Mouse (Mus musculus) erythroid progenitor cell, adult 5-6 weeks (primary cell): ENCODE data around the gene Gm38392. TPM values are rescaled to one million over a fixed set of nuclear protein-coding genes. Genes with fewer than 3 reads are reported as not detected.

Experiments used
- ATAC-seq: replicated peaks from 2 replicates; pipeline ENCODE4 v1.8.0; 2016; ENCODE audit warnings: moderate number of reproducible peaks, mild to moderate bottlenecking, moderate TSS enrichment, inconsistent platforms; ENCODE audit not compliant: poor library complexity, low FRiP score, severe bottlenecking
- total RNA-seq, 2 experiments: library from RNA; stranded (forward) in 1 of 2; stranded (reverse) in 1 of 2; fragments of 150-400 nt in 1 of 2; fragments of 186-747, 209-891 nt in 1 of 2; gene quantifications; 2 replicates each; pipeline versions ENCODE4 v1.2.3 to v1.2.4; 2015 to 2017; ENCODE audit warnings: low replicate concordance in 2 of 2

Gene Gm38392
- total RNA-seq, 2 experiments from 2014 or later: not detected

DNA sequence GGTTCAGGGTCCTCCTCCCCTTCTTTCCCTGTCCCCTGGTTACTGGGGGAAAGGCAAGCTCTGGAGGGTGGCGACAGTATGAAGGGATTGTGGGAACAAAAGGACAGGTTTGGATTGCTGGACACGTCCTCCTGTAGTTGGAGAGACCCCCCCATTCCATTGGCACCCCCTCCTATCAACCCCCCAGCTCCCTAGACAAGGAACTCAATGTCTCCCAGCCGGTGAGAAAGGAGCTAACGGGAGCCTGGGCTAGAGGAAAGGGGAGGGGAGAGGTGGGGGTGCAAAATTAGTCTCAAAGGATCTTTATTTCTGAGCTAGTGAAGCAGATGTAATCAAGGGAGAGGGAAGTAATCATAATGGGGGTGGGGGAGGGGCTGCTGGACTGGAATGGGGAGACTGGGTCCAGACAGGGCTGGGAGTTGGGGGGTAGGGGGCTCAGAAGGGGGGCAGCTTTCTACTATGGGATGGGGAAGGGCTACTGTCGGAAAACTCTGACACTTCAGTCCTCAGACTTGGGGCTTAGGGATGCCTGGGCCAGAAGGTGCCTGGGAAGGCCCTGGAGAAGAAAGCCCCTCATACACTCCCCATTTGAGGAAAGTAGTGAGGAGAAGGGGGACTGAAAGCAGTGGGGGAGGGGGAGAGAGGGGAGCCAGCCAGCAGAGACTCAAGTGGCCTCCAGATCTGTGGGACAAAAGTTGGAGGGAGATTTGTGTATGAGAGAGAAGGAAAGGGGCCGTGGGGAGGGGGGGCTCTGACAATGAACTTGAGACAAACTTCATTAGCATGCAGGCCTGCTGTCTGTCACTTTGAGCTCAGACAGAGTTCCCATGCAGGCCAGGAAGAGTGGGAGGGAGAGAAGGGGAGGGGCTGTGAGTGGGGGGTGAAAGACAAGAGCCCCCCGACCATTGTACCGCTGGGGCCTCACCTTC lies 81.2 kb downstream of the Gm38392 start:
- no peak for ATAC-seq

DNA sequence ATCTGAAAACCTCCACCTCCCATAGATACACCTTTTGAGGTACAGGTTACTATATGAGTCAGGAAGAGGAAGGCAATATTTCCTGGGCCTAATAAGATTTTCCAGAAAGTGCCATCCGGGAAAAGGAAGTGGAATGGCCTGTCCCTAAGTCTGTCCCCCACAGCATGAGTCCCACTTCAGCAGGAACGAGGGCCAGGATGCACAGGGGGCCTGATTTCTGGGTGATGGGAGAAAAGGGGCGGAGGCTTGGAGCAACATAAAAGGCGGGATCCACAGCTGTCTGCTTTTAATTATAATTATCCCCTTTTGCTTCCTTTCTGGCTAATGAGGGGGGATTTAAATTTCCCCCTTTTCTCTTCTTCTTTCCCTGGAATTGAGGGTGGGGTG lies 81.8 kb downstream of the Gm38392 start:
- ATAC-seq: no peak

DNA sequence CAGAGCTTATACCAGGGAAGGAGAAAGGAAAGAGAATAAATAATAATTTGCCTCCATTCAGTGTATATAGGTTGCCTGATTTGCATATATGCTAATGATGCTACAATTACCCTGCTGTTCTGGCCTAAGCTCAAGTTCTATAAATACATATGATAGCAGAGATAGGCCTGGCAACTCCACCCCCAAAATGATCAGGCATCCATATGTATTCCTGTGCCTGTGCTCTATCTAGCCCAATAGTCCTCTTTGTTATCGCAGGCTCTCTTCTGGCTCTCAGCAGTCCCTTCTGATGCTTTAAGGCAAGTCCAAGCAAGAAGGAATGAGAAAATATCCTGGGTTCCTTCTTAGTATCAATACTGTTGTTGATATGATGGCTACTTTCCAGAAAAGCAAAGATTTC lies 82.3 kb downstream of the Gm38392 start:
- ATAC-seq: no peak

DNA sequence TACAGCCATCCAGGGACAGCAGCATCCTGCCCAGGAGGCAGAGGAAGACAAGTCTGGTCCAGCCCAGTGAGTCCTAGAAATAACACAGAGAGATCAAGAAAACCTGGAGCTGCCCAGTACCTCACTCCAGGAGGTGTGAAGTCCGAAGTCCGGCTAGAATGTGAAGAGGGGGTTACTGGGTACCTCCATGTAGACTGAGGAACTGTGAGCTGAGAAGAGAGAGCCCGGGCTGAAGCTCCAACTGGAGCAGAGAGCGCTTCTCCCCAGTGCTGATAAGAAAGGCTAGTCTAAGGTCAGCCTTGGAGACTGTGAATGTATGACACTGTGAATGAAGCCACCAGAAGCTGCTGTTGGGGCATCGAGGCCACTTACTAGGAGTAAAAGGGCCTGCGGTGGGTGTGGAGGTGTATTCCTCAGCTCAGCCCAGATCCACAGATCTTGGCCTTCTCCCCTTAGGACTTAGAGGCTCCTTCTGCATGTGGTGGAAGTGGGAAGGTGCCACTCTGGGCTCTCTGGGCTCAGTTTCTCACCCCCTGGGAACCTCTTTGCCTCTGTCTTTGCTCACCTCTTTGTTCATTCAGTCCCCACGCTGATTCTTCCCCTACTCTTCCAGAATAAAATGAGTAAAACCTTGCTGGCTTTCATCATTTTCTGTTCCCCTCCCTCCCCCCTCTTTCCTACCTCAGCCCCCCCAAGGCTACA lies 82.9 kb downstream of the Gm38392 start:
- ATAC-seq: no peak

DNA sequence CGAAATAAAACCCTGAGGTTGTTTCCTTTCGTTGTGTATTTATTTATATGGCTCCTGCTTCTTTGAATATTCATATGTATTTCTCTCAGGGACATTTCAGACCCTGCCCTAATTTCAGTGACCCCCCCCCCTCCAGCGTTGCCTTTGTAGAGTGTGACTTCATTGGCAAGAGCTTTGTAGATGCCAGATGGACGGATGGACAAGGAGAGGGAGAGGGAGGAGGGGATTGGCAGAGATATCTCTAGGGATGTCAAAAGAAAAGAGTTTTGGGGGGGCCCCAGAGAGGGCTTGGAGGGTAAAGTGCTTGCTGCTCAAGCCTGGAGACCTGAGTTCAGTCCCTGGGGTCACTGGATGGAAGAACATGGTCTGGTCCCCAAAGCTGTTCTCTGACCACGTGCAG lies 83.6 kb downstream of the Gm38392 start:
- ATAC-seq: no peak

DNA sequence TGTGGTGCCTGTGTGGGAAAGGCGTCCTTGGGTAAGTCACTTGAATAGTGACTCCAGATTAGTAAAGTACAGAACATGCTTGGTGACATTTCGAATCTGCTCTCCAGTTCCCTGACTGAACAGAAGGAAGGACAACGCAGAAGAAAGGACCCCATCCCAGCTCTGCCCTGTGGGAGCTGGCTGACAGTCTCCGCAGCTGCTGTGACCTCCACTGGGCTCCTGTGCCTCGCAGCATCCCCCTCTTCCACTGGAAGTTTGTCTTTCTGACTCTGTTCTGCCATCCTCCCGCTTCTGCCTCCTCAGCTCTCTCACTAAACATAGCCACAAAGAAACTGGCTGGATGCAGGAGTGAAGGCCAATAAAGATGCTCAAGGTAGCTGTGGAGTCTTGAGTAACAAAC lies 84.0 kb downstream of the Gm38392 start:
- ATAC-seq: no peak

DNA sequence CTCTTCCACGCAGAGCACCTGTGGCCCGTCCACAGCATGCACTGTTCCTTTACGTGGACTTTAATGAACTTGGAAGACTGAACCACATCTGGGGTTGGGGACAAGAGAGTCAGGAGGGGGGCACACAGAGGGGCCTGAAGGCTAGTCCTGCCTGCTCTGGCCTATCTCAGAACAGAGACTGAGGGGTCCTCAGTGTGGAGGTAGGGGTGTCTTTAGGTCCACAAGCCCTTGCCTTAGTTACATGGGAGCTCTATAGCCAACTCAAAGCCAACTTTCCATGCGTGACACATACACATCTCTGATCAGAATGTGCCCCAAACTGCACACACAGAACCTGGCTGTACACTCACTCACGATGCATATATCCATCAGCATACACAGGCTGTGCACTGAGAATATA lies 85.4 kb downstream of the Gm38392 start:
- no peak for ATAC-seq

DNA sequence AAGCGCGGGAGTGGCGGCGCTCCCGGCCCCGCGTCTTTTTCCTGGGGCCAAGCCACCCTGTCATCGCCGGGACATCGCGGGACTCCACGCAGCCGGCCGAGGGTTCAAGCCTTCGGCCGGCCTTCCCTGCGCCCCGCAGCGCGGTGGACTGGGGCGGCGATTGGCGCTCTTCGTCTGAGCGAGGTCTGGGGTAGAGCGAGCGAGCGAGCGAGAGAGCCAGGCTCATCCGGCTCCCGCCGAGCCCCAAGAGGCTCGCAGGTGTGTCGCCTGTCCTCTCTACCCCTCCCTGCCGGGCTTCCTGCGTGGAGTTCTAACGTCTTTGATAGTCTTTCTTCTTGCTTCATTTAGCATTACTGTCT lies 86.1 kb downstream of the Gm38392 start:
- no peak for ATAC-seq

DNA sequence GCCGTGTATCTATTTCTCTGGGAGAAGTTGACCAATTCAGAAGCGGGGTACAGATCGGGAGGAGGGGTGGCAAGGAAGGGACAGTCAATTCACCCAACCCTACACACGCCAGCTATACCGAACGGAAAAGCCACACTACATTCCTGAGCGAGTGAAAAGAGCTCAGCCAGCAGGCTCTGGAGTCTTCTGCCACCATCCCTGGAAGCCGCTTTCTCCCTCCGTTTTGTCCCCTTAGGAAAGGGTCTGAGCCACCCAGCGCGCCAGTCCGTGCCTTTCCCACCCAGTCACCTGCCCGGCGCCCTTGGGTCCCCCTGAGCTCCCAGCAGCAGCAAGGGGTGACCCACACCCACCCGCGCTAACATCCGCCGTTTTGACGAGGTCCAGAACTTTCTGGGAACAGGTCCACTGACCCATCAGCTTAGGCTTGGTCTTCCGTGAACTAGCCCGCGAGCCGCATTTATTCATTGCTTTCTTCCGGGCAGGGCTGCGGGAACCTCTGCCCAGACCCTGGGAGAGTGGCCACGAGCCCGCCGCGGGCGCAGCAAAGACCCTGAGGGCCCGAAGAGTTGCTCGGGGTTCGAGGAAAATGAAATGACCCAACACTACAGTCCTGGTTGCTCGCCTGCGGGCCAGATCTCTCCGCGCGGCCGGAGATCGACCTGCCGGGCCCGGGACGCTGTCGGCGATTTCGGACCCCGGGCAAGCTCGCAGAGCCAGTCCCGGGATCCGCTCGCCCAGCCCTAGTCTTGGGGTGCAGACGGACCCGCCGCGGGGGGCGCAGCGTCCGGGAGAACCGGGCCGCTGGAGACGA lies 86.6 kb downstream of the Gm38392 start:
- ATAC-seq: no peak

DNA sequence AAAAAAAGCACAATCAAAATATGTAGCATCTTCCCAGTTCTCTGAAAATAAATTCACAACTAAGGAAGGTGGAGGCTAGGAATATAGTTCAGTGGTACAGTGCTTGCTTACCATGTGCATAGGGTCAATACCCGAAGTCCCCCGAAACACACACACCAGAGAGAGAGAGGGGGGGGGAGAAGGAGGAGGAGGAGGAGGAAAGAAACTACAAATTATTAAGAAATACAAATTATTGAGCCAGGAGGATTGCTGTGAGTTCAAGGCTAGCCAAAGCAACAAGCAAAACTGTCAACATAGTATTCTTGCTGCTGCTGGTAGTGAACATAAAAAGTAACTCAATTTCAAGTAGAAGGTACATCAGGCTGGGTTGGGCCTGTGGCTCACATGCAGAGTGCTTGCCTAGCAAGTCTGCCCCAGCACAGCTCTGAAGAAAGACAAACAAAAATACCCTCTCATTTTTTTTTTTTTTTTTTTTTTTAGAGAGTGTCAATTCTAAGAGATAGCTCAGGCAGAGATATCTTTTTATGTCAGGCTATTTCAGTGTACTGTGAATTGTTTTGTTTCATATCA lies 87.4 kb downstream of the Gm38392 start:
- ATAC-seq: no peak

DNA sequence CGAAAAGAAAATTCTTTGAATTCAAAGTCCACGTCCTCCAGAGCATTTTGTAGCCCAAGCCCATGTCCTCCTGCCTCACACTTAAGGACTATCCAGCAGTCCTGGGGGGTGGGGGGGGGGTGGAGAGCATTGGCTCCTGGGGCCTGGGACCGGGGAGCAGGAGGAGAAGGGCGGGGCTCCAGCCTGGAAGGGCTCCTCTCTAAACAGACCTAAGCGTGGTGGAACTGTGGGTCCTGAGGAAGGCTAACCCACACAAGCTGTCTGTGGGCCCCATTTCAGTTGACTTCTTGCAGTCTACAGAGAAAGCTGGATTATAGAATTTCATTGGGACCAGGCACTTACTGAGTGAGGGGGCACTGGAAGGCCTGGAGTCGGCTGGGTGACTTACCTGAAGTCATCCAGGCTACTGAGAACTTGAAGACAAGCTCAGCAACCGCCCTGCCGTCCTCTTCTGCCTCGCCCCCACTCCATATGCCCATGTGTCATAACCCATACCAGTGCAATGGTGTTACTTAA lies 88.4 kb downstream of the Gm38392 start:
- ATAC-seq: no peak

DNA sequence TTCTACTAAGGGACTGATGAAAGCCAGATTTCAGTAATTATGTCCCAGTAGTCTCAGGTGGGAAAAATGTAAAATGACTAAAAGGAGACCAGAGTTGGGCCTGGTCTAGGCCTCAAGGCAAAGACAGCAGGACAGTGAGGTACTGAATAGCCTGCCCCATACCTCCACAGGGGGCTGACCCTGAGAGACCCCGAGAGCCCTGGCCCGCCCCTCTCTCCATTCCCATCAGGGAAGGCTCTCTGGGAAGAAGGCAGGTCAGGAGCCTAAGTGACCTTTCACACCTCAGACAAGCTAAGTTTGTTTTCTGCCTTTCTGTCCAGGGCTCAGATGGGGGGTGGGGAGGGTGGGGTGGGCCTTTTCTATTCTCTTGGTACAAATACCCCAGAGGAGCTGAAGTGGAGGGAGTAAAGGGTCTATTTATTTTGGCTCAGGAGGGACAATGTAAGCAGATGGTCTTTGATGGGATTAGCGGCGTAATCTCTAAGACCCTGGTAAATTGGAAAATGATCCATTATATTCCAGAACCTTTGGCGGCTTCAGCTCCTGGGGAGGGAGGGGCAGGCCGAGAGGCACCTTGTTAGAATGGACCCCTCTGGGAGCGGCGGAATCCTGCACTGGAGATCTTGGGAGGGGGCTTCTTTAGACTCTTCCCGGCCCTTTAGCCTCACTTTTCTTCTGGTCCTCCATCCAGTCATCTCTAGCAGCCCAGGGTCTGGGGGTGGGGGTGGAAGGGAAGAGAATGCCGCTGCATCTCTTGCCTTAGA lies 89.1 kb downstream of the Gm38392 start:
- ATAC-seq: no peak

Other genes with a start within 250 kb of the Gm38392 start
- 3.6 and 8.4 TPM in 2 replicates for gene Gpatch4, start 244.1 kb downstream of the Gm38392 start, total RNA-seq (2015; ENCODE audit: low replicate concordance)
- 3.6 and 5.4 TPM in 2 replicates for gene Gpatch4, start 244.1 kb downstream of the Gm38392 start, total RNA-seq (2017; ENCODE audit: low replicate concordance)
- 11.9 and 12.2 TPM in 2 replicates for gene Naxe, start 228.7 kb downstream of the Gm38392 start, total RNA-seq (2015; ENCODE audit: low replicate concordance)
- 5.5 and 7.6 TPM in 2 replicates for gene Naxe, start 228.7 kb downstream of the Gm38392 start, total RNA-seq (2017; ENCODE audit: low replicate concordance)
- not detected in 2 replicates for gene Ttc24, start 208.9 kb downstream of the Gm38392 start, total RNA-seq (2015; ENCODE audit: low replicate concordance)
- not detected in 2 replicates for gene Ttc24, start 208.9 kb downstream of the Gm38392 start, total RNA-seq (2017; ENCODE audit: low replicate concordance)
- 29.8 and 31.4 TPM in 2 replicates for gene Iqgap3, start 205.2 kb downstream of the Gm38392 start, total RNA-seq (2015; ENCODE audit: low replicate concordance)
- 56.3 and 60.7 TPM in 2 replicates for gene Iqgap3, start 205.2 kb downstream of the Gm38392 start, total RNA-seq (2017; ENCODE audit: low replicate concordance)
- gene Mef2d, start 144.8 kb downstream of the Gm38392 start, total RNA-seq (2015; ENCODE audit: low replicate concordance): 36.9 and 37.8 TPM in 2 replicates
- gene Mef2d, start 144.8 kb downstream of the Gm38392 start, total RNA-seq (2017; ENCODE audit: low replicate concordance): 15.3 and 16.9 TPM in 2 replicates
- not detected in 2 replicates for gene Rhbg, start 32.5 kb downstream of the Gm38392 start, total RNA-seq (2015; ENCODE audit: low replicate concordance)
- gene Rhbg, start 32.5 kb downstream of the Gm38392 start, total RNA-seq (2017; ENCODE audit: low replicate concordance): not detected in 2 replicates
- gene Tsacc, start 9.8 kb upstream of the Gm38392 start, total RNA-seq (2015; ENCODE audit: low replicate concordance): not detected in 2 replicates
- gene Tsacc, start 9.8 kb upstream of the Gm38392 start, total RNA-seq (2017; ENCODE audit: low replicate concordance): not detected in 2 replicates
- 105 and 118 TPM in 2 replicates for gene Cct3, start 9.9 kb upstream of the Gm38392 start, total RNA-seq (2015; ENCODE audit: low replicate concordance)
- 43.0 and 53.2 TPM in 2 replicates for gene Cct3, start 9.9 kb upstream of the Gm38392 start, total RNA-seq (2017; ENCODE audit: low replicate concordance)
- gene Glmp, start 37.8 kb upstream of the Gm38392 start, total RNA-seq (2015; ENCODE audit: low replicate concordance): 17.7 and 47.4 TPM in 2 replicates
- gene Glmp, start 37.8 kb upstream of the Gm38392 start, total RNA-seq (2017; ENCODE audit: low replicate concordance): 5.0 and 10.4 TPM in 2 replicates
- gene Tmem79, start 48.9 kb upstream of the Gm38392 start, total RNA-seq (2015; ENCODE audit: low replicate concordance): not detected in 2 replicates
- 1.2 and 1.8 TPM in 2 replicates for gene Tmem79, start 48.9 kb upstream of the Gm38392 start, total RNA-seq (2017; ENCODE audit: low replicate concordance)
- 34.8 and 40.7 TPM in 2 replicates for gene Smg5, start 49.0 kb upstream of the Gm38392 start, total RNA-seq (2015; ENCODE audit: low replicate concordance)
- gene Smg5, start 49.0 kb upstream of the Gm38392 start, total RNA-seq (2017; ENCODE audit: low replicate concordance): 85.6 and 88.2 TPM in 2 replicates
- not detected in 2 replicates for gene Paqr6, start 77.4 kb upstream of the Gm38392 start, total RNA-seq (2015; ENCODE audit: low replicate concordance)
- gene Paqr6, start 77.4 kb upstream of the Gm38392 start, total RNA-seq (2017; ENCODE audit: low replicate concordance): 1.3 TPM in 1 of 2 replicates, not detected in the other
- not detected in 2 replicates for gene Bglap3, start 85.5 kb upstream of the Gm38392 start, total RNA-seq (2015; ENCODE audit: low replicate concordance)
- gene Bglap3, start 85.5 kb upstream of the Gm38392 start, total RNA-seq (2017; ENCODE audit: low replicate concordance): not detected in 2 replicates
- not detected in 2 replicates for gene Bglap2, start 91.5 kb upstream of the Gm38392 start, total RNA-seq (2015; ENCODE audit: low replicate concordance)
- gene Bglap2, start 91.5 kb upstream of the Gm38392 start, total RNA-seq (2017; ENCODE audit: low replicate concordance): 3.9 TPM in 1 of 2 replicates, not detected in the other
- 3.6 TPM in 1 of 2 replicates, not detected in the other for gene Bglap, start 97.3 kb upstream of the Gm38392 start, total RNA-seq (2015; ENCODE audit: low replicate concordance)
- not detected in 2 replicates for gene Bglap, start 97.3 kb upstream of the Gm38392 start, total RNA-seq (2017; ENCODE audit: low replicate concordance)
- 182 and 196 TPM in 2 replicates for gene Pmf1, start 123.1 kb upstream of the Gm38392 start, total RNA-seq (2015; ENCODE audit: low replicate concordance)
- 100 and 121 TPM in 2 replicates for gene Pmf1, start 123.1 kb upstream of the Gm38392 start, total RNA-seq (2017; ENCODE audit: low replicate concordance)
- 34.0 and 35.3 TPM in 2 replicates for gene Slc25a44, start 137.9 kb upstream of the Gm38392 start, total RNA-seq (2015; ENCODE audit: low replicate concordance)
- gene Slc25a44, start 137.9 kb upstream of the Gm38392 start, total RNA-seq (2017; ENCODE audit: low replicate concordance): 34.8 and 40.5 TPM in 2 replicates
- 11.9 and 14.7 TPM in 2 replicates for gene Sema4a, start 174.0 kb upstream of the Gm38392 start, total RNA-seq (2015; ENCODE audit: low replicate concordance)
- 4.5 and 15.1 TPM in 2 replicates for gene Sema4a, start 174.0 kb upstream of the Gm38392 start, total RNA-seq (2017; ENCODE audit: low replicate concordance)
- 31.7 and 48.2 TPM in 2 replicates for gene Lmna, start 222.7 kb upstream of the Gm38392 start, total RNA-seq (2015; ENCODE audit: low replicate concordance)
- 182 and 260 TPM in 2 replicates for gene Lmna, start 222.7 kb upstream of the Gm38392 start, total RNA-seq (2017; ENCODE audit: low replicate concordance)
- gene Mex3a, start 245.2 kb upstream of the Gm38392 start, total RNA-seq (2015; ENCODE audit: low replicate concordance): 0.42 TPM in 1 of 2 replicates, not detected in the other
- gene Mex3a, start 245.2 kb upstream of the Gm38392 start, total RNA-seq (2017; ENCODE audit: low replicate concordance): 0.08 and 0.26 TPM in 2 replicates